Mouse (Mus musculus): ENCODE data around the gene Jhy.

Jhy gene

GRCm38 (mm10) chr9:40963586-40964417, at the start of gene Jhy:
Gene Jhy, minus strand, starts transcription at chr9:40964118.
- no peak for DNase-seq

- no peak for DNase-seq
Observed at GRCm38 (mm10) chr9:41012456-41012855, 48.5 kb upstream of the Jhy start.

- no peak for DNase-seq
Observed at GRCm38 (mm10) chr9:41011512-41012436, 47.9 kb upstream of the Jhy start.

GRCm38 (mm10) chr9:41007785-41008184, 43.9 kb upstream of the Jhy start:
- no peak for DNase-seq

GRCm38 (mm10) chr9:41004415-41004814, 40.5 kb upstream of the Jhy start, which contains the start of gene Crtam:
Gene Crtam, minus strand, starts transcription at chr9:41004628.
- no peak for DNase-seq

GRCm38 (mm10) chr9:40997116-40997779, 33.3 kb upstream of the Jhy start:
- no peak for DNase-seq

GRCm38 (mm10) chr9:40994075-40994474, 30.2 kb upstream of the Jhy start:
- DNase-seq = no peak

GRCm38 (mm10) chr9:40991511-40991910, 27.6 kb upstream of the Jhy start:
- DNase-seq = no peak

GRCm38 (mm10) chr9:40989940-40990588, 26.1 kb upstream of the Jhy start:
- DNase-seq = peak; percentile 61 to 80

- peak; percentile 90 to 92 for DNase-seq
Observed at GRCm38 (mm10) chr9:40984313-40984712, 20.4 kb upstream of the Jhy start.

- DNase-seq = peak in 1 of 2 experiments; percentile 44
Observed at GRCm38 (mm10) chr9:40983758-40984157, 19.8 kb upstream of the Jhy start.

GRCm38 (mm10) chr9:40982480-40982879, 18.6 kb upstream of the Jhy start:
- peak; percentile 58 to 62 for DNase-seq

- DNase-seq = no peak
Observed at GRCm38 (mm10) chr9:40974042-40974801, 10.3 kb upstream of the Jhy start.

GRCm38 (mm10) chr9:40964418-40964714, 448 bp upstream of the Jhy start:
- no peak for DNase-seq

GRCm38 (mm10) chr9:40961401-40961800, 2.5 kb downstream of the Jhy start:
- DNase-seq = no peak

- DNase-seq = no peak
Observed at GRCm38 (mm10) chr9:40949039-40949615, 14.8 kb downstream of the Jhy start.

GRCm38 (mm10) chr9:40948473-40948872, 15.4 kb downstream of the Jhy start:
- no peak for DNase-seq

GRCm38 (mm10) chr9:40947131-40947530, 16.8 kb downstream of the Jhy start:
- DNase-seq = no peak

GRCm38 (mm10) chr9:40937425-40937824, 26.5 kb downstream of the Jhy start:
- no peak for DNase-seq

- no peak for DNase-seq
Observed at GRCm38 (mm10) chr9:40933323-40933722, 30.6 kb downstream of the Jhy start.

GRCm38 (mm10) chr9:40927351-40927980, 36.5 kb downstream of the Jhy start:
- DNase-seq = no peak

Measured in cerebellum, postnatal 36 days (tissue).